Mouse (Mus musculus) urinary bladder, postnatal 36 days (tissue): ENCODE data around the gene Tepp.

Source experiments
- DNase-seq, 2 experiments: peaks; one replicate each; pipeline ENCODE4 v3.0.0; 2022; ENCODE audit warnings: low spot score in 2 of 2, mixed read lengths in 1 of 2

Tepp gene

GRCm38 (mm10) chr8:95362272-95362671 is 51.9 kb downstream of the Tepp start:
- no peak for DNase-seq

GRCm38 (mm10) chr8:95363849-95364248 is 53.5 kb downstream of the Tepp start:
- no peak for DNase-seq

GRCm38 (mm10) chr8:95369581-95370326 is 59.4 kb downstream of the Tepp start:
- DNase-seq: no peak

- DNase-seq: peak; percentile 49 to 55
Observed at GRCm38 (mm10) chr8:95373389-95374002, 63.1 kb downstream of the Tepp start.

GRCm38 (mm10) chr8:95374429-95374828 is 64.1 kb downstream of the Tepp start:
- DNase-seq: no peak

- DNase-seq: no peak
Observed at GRCm38 (mm10) chr8:95375374-95375930, 65.1 kb downstream of the Tepp start.
